In the genomic region with DNA sequence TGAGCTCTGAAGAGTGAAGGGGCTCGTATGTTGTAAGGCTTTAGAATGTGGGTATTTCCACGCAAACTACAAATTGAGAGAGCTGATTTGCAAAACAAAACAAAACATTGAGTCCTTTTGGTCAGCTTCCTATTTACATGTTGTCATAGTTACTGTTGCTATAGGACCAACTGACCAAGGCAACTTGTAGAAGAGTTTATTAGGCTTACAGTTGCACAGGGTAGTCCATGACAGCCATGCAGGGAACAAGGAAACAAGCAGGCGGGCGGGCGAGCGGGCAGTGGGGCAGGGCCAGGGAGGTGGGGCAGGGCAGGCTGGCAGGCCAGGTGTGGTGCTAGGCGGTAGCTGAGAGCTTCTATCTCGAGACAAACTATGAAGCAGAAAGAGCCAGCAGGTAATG, we compare ENCODE assay signal across 20 mouse cellular contexts. TPM values are rescaled to one million over a fixed set of nuclear protein-coding genes. Genes with fewer than 3 reads are reported as not detected.
DNase-seq lines count a peak whose midpoint lies in the region; ATAC-seq lines count a peak whose summit lies in the region.
"Had no signal": no experiment of that assay in that cellular context is flagged by ENCODE, and none has a peak within 500 bp of the region (broad histone marks: within the 10 kb centered on the region; RNA-seq: fewer than 3 reads in every experiment).

No protein-coding gene starts in this region.

- H3K36me3 ChIP-seq in hindbrain, embryonic 11.5 days (ENCODE audit: control insufficient read depth, insufficient read depth, low read length), result no peaks in the 10 kb centered on the region
- peaks cover 75% of the 10 kb centered on the region for H3K36me3 ChIP-seq in hindbrain, embryonic 10.5 days
- peaks cover 15% of the 10 kb centered on the region for H3K36me3 ChIP-seq in hindbrain, embryonic 16.5 days (ENCODE audit: control insufficient read depth, insufficient read depth, low read length)
- H3K36me3 ChIP-seq in neural tube, embryonic 14.5 days (ENCODE audit: control insufficient read depth, insufficient read depth, low read length), result peaks cover 13% of the 10 kb centered on the region; the same call in 1 of the 2 replicates

- no peak for DNase-seq in hindbrain, embryonic 11.5 days (ENCODE audit: low spot score)
- no peak for DNase-seq in hindbrain, embryonic 10.5 days (ENCODE audit: low spot score)
- peak; percentile 6 for DNase-seq in right cerebral cortex, postnatal 14 days
- no peak for DNase-seq in right cerebral cortex, postnatal 36 days (ENCODE audit: low spot score in 2 of 2)
- DNase-seq in testis, postnatal 10 days (ENCODE audit: low spot score), result no peak
- no peak for DNase-seq in adrenal gland, postnatal 36 days
- DNase-seq: cerebellum, adult 11 months; cerebellum, postnatal 36 days; gastrocnemius, postnatal 25 days; kidney, adult 8-10 months; layer of hippocampus, postnatal 36 days; liver; liver, postnatal 0 days; lung, postnatal 4 days; right cerebral cortex, adult 18-20 months had no signal

- peak; percentile 59; the same call in 1 of the 2 replicates for ATAC-seq in hindbrain, embryonic 11.5 days (ENCODE audit: low FRiP score)
- ATAC-seq in hindbrain, embryonic 16.5 days, result peak; percentile 53; the same call in 1 of the 2 replicates
- ATAC-seq in neural tube, embryonic 14.5 days (ENCODE audit: low read depth), result peak; percentile 70; the same call in 1 of the 2 replicates
- ATAC-seq: activated CD4-positive, CD25-positive, alpha-beta regulatory T cell, adult 4 months; liver, postnatal 0 days had no signal

- H3K4me3 ChIP-seq in hindbrain, embryonic 11.5 days (ENCODE audit: low read depth, low read length), result no peak overlapping the region
- H3K4me3 ChIP-seq in hindbrain, embryonic 10.5 days, result no peak overlapping the region
- H3K4me3 ChIP-seq in hindbrain, embryonic 16.5 days (ENCODE audit: low read length), result no peak overlapping the region
- H3K4me3 ChIP-seq in neural tube, embryonic 14.5 days (ENCODE audit: low read depth, low read length), result no peak overlapping the region
- H3K4me3 ChIP-seq: embryonic facial prominence, embryonic 10.5 days had no signal

- H3K9me3 ChIP-seq in hindbrain, embryonic 11.5 days (ENCODE audit: control insufficient read depth, low read length), result no peaks in the 10 kb centered on the region
- H3K9me3 ChIP-seq in hindbrain, embryonic 10.5 days, result no peaks in the 10 kb centered on the region
- H3K9me3 ChIP-seq in hindbrain, embryonic 16.5 days (ENCODE audit: control insufficient read depth, low read length), result no peaks in the 10 kb centered on the region
- H3K9me3 ChIP-seq in neural tube, embryonic 14.5 days (ENCODE audit: control insufficient read depth, low read length), result no peaks in the 10 kb centered on the region
- H3K9me3 ChIP-seq: embryonic facial prominence, embryonic 10.5 days had no signal

- 77% methylated on average over 8 of the region's 8 CpGs for WGBS in hindbrain, embryonic 11.5 days
- 85% methylated on average over 8 of the region's 8 CpGs for WGBS in hindbrain, embryonic 10.5 days
- WGBS in hindbrain, embryonic 16.5 days, result 67% methylated on average over 8 of the region's 8 CpGs
- 69% methylated on average over 8 of the region's 8 CpGs for WGBS in neural tube, embryonic 14.5 days

- no peak overlapping the region for H3K27ac ChIP-seq in hindbrain, embryonic 11.5 days (ENCODE audit: low read depth, low read length)
- H3K27ac ChIP-seq in hindbrain, embryonic 10.5 days, result no peak overlapping the region
- H3K27ac ChIP-seq in hindbrain, embryonic 16.5 days (ENCODE audit: low read depth, low read length), result no peak overlapping the region
- H3K27ac ChIP-seq in neural tube, embryonic 14.5 days (ENCODE audit: low read depth, low read length), result no peak overlapping the region
- H3K27ac ChIP-seq: embryonic facial prominence, embryonic 10.5 days had no signal

- no peaks in the 10 kb centered on the region for H3K27me3 ChIP-seq in hindbrain, embryonic 11.5 days (ENCODE audit: control insufficient read depth, insufficient read depth, low read length)
- no peaks in the 10 kb centered on the region for H3K27me3 ChIP-seq in hindbrain, embryonic 10.5 days (ENCODE audit: insufficient read depth, poor library complexity, severe bottlenecking)
- no peaks in the 10 kb centered on the region for H3K27me3 ChIP-seq in hindbrain, embryonic 16.5 days (replicated peaks; ENCODE audit: control insufficient read depth, insufficient read depth, low read length)
- no peaks in the 10 kb centered on the region for H3K27me3 ChIP-seq in neural tube, embryonic 14.5 days (ENCODE audit: control insufficient read depth, insufficient read depth, low read length)
- H3K27me3 ChIP-seq: CH12.LX had no signal

- no peaks in the 10 kb centered on the region for H3K4me1 ChIP-seq in hindbrain, embryonic 11.5 days (replicated peaks; ENCODE audit: control insufficient read depth, insufficient read depth, low read length)
- peaks cover 11% of the 10 kb centered on the region; the same call in 1 of the 2 replicates for H3K4me1 ChIP-seq in hindbrain, embryonic 10.5 days (replicated peaks)
- H3K4me1 ChIP-seq in hindbrain, embryonic 16.5 days (ENCODE audit: control insufficient read depth, insufficient read depth, low read depth, low read length), result no peaks in the 10 kb centered on the region
- no peaks in the 10 kb centered on the region for H3K4me1 ChIP-seq in neural tube, embryonic 14.5 days (ENCODE audit: control insufficient read depth, insufficient read depth, low read length)

- H3K4me2 ChIP-seq in hindbrain, embryonic 11.5 days (replicated peaks; ENCODE audit: low read depth, low read length), result no peak overlapping the region
- no peak overlapping the region for H3K4me2 ChIP-seq in hindbrain, embryonic 16.5 days (ENCODE audit: low read length)
- no peak overlapping the region for H3K4me2 ChIP-seq in neural tube, embryonic 14.5 days (ENCODE audit: low read depth, low read length)

- no peak overlapping the region for H3K9ac ChIP-seq in hindbrain, embryonic 11.5 days (ENCODE audit: low read depth, low read length)
- no peak overlapping the region for H3K9ac ChIP-seq in hindbrain, embryonic 16.5 days (ENCODE audit: low read depth, low read length)
- no peak overlapping the region for H3K9ac ChIP-seq in neural tube, embryonic 14.5 days (replicated peaks; ENCODE audit: low read depth, low read length)
- H3K9ac ChIP-seq: liver, postnatal 0 days had no signal

RNA-seq across cellular contexts. Expression of a gene that starts 22.0 kb away (rescaled TPM):
- polyA plus RNA-seq in hindbrain, embryonic 11.5 days (2014; fragmentation: Nextera tagmentation; extraction: Ambion mirVana), result 25.1 and 28.0 TPM in 2 replicates
- 20.2 and 26.0 TPM in 2 replicates for polyA plus RNA-seq in hindbrain, embryonic 10.5 days (2016; fragmentation: Nextera tagmentation; extraction: Ambion mirVana)
- 17.9 and 18.8 TPM in 2 replicates for polyA plus RNA-seq in hindbrain, embryonic 16.5 days (2015; fragmentation: Nextera tagmentation; extraction: Ambion mirVana)
- 14.8 and 18.1 TPM in 2 replicates for polyA plus RNA-seq in neural tube, embryonic 14.5 days (2014; fragmentation: Nextera tagmentation; extraction: Ambion mirVana)
- 1 to 10 TPM; 8.4 to 9.6 TPM for total RNA-seq in adrenal gland, postnatal 36 days (2021)

RNA-seq across cellular contexts. Expression of a gene that starts 23.1 kb away (rescaled TPM):
- polyA plus RNA-seq in hindbrain, embryonic 11.5 days (2014; fragmentation: Nextera tagmentation; extraction: Ambion mirVana), result 6.7 and 8.8 TPM in 2 replicates
- 4.3 and 5.6 TPM in 2 replicates for polyA plus RNA-seq in hindbrain, embryonic 10.5 days (2016; fragmentation: Nextera tagmentation; extraction: Ambion mirVana)
- 5.0 and 5.7 TPM in 2 replicates for polyA plus RNA-seq in hindbrain, embryonic 16.5 days (2015; fragmentation: Nextera tagmentation; extraction: Ambion mirVana)
- polyA plus RNA-seq in neural tube, embryonic 14.5 days (2014; fragmentation: Nextera tagmentation; extraction: Ambion mirVana), result 5.3 and 6.6 TPM in 2 replicates
- total RNA-seq in adrenal gland, postnatal 36 days (2021), result 10 to 100 TPM in 1 of 2 experiments, 1 to 10 TPM in 1; 8.1 to 12.3 TPM
